Mouse (Mus musculus) megakaryocyte, embryonic 14.5 days (primary cell): ENCODE results near the gene Fgf14.

Experiments
- FLI1 ChIP-seq: IDR thresholded peaks from 2 replicates; pipeline ENCODE4 v1.6.1; 2012; ENCODE audit warnings: low read length, inconsistent platforms, mixed read lengths
- GATA1 ChIP-seq: IDR thresholded peaks from 3 replicates; pipeline ENCODE4 v1.6.1; 2012; ENCODE audit warnings: mixed read lengths, low read length, inconsistent platforms, borderline replicate concordance

DNA sequence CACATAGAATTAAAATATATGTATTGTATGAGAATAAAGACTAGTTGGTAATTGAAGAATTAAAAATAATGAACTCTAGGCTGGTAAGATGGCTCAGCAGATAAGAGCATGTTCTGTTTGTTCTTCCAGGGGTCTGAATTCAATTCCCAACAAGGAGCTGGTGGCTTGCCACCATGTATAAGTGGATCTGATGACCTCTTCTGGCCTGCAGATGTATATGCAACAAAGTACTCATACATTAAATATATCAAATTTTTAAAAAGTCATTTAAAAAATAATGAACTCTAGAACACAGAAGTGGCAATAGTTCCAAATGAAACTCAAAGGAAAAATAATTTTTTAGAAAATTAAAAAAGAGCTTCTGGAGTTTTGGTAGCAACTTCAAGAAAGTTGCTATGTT lies 529.5 kb downstream of the Fgf14 start:
- no peak for TF ChIP-seq GATA1
- no peak for TF ChIP-seq FLI1
